Mouse (Mus musculus) CD8-positive naive resting alpha-beta T cell, adult 2 months (primary cell): ENCODE measurements around the gene Hsf4.

Experiments used
- DNase-seq, 2 experiments: peaks; one replicate each; pipeline ENCODE4 v3.0.0; 2022; ENCODE audit warnings: low read depth in 2 of 2, low spot score in 2 of 2

Hsf4 gene

DNA sequence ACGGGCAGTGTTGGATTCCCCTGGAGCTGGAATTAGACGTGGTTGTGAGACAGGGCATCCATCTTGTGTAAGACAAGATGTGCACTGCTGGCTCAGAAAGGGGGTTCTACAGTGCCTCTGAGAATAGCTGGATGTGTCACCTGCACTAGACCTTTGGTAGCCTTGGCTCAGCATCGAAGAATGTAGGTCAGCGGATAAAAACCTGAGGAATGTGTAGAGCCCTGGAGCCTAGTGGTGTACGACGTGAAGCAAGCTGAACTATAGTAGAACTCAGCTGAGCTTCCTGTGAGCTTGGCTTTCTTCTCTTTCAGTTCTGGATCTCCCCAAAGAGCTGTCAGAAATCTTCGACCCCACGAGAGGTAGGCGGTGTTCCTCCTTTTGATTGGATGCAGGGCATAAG, 34.3 kb downstream of the Hsf4 start:
- DNase-seq: no peak

DNA sequence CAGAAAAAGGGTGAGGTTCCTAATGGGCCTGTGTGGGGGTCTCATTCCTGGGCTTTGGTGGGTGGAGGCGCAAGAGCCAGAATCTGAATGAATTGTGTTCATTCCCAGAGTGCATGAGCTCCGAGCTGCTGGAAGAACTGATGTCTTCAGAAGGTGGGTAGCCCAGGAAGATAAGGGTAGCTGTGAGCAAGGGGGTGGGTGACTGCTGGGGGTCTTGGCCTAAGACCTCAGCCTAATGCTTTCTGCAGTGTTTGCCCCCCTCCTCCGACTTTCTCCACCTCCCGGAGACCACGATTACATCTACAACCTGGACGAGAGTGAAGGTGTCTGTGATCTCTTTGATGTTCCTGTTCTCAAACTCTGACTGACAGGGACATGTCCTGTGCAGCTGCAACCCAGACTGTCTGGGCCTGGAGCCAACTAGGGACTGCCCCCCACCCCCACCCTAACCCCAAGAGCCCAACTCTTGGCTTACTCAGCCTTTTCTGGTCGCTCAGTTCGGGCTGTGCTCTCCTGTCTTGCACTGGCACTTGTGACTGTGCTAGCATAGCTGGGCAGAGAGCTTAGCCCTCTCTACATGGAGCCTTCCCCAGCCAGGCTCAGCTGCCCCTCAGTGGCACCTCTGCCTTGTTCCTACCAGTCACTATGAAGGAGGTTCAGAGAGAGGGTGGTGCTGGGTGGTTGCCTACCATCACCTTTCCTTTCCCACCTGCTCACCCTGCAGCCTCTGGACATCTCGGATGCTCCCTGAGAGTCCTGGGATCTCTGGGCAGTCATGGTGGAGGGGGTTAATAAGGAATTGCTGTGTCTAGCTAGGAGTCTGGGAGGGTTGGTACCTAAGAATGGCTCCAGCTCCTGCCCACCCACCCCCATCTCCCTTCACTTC, 35.0 kb downstream of the Hsf4 start:
- DNase-seq: no peak

DNA sequence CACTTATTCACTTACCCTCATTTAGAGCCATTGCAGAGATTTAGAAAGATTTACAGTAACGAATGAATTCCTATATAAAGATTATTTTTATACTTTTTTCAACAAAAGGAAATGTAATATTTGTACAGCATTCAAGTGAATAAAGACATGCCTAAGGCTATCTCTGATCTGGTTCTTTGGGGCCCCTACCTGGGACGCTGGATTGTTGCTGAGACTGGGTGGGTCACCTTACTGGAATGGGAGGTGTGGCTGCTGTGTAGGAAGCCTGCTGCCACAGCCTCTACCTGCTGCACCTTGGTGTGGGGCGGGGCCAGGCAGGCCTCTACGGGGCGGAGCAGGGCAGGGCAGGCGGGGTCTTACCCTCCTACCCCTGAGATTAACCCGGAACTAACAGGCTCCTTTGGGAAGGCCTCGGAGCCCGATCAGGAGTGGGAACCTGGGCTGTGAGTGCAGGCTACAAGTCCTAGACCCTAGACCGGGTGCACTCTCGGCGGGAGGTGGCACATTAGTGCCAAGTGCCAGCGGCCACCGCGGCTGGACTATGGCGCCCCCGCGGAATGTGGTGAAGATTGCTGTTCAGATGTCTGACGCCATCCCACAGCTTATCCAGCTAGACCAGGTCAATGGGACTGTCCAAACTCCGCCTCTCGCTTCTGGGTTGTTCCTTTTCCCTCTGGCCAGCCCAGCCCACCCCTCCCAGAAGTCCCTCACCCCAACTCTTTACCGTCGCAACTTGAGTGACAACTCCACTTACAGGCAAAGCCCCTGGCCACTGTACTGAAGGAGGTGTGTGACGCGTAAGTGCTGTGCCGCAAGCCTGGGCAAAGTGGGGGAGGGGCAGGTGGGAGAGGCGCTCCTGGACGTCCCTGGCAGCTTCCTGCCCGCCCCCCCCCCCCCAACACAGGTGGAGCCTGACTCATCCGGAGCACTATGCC, 35.9 kb downstream of the Hsf4 start, which contains the start of gene Elmo3:
Gene Elmo3 (plus strand): TSS at position 391 of the 935 bp plus-strand sequence.
- no peak for DNase-seq

DNA sequence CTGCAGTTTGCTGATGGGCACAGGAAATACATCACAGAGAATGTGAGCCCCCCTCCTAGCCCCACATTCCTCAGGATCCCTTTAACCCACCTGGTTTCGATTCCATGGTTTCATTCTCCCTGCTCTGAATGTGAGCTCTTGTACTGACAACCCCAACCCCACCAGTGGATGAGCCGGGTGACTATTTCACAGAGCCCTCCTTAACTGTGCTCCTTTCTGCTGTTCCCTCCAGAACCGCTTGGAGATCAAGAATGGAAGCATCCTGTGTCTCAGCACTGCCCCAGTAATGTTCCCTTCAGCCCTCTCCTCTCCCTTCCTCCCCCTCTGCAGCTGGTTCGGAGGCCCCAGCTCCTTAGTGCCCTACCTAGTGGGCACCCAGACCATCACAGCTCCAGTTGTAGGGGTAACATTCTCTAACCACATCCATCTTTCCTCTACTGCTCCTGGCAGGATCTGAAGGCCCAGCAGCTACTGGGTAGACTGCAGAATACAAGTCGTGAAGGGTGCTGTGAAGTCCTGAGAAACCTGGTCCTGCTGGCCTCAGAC, 36.6 kb downstream of the Hsf4 start:
- no peak for DNase-seq

DNA sequence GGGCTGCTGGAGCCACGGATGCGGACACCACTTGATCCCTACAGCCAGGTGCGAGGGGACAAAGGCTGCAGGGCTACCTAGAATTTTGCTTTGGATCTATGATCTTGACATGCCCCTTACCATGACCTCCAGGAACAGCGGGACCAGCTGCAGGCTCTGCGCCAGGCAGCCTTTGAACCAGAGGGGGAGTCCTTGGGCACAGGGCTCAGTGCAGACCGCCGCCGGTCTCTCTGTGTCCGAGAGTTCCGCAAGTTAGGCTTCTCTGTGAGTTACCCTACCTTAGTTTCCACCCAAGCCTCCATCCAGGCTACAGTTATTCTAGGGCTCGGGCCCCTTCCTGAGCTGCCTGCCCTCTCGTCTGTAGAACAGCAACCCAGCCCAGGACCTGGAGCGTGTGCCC, 38.1 kb downstream of the Hsf4 start:
- no peak for DNase-seq

DNA sequence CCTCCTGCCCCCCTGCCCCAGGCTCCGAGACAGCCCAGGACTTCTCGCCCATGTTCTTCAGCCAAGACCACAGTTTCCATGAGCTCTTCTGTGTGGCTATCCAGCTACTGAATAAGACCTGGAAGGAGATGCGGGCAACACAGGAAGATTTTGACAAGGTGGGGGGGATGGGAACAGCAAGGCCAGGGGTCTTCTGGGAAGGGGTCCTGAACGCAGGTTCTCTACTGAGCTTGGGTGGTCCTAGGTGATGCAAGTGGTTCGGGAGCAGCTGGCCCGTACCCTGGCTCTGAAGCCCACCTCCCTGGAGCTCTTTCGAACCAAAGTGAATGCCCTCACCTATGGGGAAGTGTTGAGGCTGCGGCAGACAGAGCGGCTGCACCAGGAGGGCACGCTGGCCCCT, 38.8 kb downstream of the Hsf4 start:
- no peak for DNase-seq

DNA sequence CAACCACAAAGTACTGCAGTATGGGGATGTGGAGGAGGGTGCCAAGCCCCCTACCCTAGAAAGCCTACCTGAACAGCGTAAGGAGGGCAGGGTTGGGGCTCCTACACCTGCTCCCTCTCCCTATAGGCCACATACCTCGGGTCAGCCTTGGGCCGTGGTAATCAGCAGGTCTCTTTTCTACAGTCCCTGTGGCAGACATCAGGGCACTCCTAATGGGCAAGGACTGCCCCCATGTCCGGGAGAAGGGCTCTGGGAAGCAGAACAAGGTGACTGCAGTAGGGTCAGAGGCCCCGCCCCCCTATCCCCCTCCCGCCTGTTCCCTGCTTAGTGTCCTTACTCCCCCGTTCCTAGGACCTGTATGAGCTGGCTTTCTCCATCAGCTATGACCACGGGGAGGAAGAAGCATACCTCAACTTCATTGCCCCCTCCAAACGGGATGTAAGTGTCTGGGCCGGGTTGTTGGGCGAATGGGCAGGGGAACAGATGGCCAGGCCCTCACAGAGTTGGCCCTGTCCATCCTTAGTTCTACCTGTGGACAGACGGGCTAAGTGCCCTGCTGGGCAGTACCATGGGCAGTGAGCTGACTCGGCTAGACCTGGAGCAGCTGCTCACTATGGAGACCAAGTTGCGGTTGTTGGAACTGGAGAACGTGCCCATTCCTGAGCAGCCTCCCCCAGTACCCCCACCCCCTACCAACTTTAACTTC, 39.7 kb downstream of the Hsf4 start:
- no peak for DNase-seq

DNA sequence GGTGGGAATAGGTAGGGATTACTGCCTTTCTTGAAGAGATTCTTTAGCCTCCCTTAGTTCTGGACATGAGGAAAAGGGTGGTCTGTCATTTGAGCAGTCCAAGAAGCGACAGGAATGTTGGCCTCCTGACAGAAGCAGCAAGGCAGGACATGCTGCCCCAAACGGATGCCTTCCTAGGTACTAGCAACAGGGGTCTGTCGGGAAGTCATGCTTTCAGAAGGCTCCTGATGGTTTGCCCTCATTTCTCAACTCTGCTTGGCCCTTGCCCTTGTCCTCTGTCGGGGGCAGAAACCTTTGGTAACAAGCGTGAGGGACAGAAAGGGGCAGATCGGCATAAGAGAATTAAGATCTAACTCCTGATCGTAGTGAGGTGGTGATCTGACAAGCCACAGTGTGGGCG, 40.5 kb downstream of the Hsf4 start:
- DNase-seq: no peak

DNA sequence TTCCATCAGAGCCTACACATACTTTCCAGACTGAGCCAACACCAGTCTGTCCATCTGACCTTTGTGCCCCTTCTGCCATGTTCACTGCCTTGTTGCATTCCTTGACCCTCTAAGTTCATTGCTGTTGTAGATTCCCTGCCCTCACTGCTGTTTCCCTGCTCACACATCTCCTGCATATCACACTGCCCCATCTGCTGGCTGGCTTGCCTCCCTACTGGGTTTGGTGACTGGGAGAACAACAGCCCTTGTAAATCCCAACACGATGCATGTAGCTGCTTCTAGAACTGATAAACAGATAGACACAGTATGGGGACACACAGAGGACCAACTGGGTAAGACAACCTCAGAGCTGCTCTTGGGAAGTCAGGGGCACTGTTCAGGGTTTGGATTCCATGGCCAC, 42.1 kb downstream of the Hsf4 start:
- DNase-seq: no peak

DNA sequence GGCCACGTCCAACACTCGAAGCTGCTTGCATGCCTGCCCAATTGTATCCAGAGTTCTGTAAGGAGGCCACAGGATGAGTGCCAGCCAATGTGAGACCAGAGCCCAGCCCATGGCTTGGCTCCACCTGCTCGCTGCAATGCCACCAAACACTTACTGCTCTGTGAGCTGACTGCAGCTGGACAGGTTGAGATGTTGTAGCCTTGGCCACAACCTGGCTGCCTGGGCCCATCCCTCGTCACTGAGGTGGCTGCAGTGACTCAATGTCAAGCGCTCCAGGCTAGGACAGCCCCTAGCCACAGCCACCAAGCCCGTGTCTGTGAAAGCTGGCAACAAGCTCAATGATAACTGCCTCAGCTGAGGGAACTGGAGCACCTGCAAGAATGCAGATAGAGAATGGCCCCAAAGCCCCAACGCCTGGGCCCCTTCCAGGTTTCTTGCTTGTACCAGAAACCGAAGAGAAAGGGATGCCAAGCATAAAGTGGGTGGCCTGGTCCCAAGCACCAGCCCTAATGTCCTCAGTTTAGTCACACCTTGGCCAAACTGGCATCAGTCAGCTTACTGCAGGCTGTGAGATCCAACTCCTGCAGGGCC, 43.4 kb downstream of the Hsf4 start:
- no peak for DNase-seq

DNA sequence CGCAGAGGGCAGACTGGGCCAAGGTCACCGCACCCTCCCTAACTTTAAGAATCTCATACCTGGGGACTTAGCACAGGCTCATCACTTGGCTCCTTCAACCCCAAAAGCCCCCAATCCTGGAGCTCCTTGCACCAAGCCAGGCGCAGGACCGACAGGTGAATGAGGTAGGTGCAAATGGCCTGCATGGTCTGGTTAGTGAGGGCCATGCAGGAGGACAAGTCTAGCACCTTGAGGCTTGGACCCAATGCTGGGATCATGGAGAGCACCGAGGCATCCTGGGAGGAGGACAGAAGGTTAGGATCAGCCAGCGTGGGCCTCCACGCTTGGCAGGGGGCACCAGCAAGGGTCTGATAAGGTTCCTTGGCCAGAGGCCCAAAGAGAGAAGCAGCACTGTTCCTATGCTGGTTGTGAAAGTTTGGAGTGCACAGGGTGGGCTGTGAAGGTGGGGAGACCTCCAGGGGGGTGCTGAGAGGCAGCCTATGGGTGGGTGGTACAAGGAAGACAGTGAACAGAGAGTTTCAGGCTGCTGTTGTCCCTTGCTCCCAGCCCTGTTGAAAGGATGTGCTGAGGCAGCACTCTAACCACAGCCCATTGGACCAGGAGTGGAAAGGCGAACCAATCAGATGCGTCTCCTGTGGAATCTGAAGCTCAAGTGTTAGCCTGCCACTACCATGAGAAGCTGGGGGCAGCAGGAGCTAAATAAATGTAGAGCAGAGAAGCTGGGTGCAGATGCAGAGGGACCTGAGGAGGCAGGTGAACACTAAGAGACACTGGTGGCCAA, 44.2 kb downstream of the Hsf4 start:
- DNase-seq: no peak

DNA sequence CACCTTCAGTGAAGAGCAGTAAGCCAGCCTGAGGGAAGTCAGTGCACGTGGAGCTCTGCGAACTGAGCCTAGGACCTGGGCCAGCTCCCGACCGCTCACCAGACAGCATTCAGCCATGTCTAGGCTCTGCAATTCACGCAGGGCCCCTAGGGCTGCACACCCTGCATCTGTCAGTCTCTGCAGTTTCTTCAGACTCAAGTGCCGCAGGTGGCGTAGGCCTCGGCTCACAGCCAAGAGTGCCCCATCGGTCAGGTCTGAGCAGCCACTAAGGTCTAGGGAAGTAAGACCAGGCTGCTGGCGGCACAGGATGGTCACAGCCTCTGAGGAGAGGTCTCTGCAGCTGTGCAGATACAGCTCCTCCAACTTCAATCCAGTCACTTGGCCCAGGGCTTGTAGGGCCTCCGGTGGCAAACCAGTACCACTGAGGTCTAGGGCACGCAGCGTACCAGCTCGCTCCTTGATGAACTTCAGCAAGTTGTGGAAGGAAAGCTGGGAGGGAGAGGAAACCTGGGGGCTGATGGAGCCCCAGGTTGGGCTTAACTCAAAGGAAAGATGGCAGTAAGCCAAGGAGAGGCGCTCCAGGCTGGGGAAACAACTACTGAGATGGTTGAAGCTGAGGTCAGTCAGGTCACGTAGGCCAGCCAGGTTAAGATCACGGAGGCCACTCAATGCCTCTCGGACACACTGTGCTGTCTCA, 45.6 kb downstream of the Hsf4 start:
- DNase-seq: no peak

DNA sequence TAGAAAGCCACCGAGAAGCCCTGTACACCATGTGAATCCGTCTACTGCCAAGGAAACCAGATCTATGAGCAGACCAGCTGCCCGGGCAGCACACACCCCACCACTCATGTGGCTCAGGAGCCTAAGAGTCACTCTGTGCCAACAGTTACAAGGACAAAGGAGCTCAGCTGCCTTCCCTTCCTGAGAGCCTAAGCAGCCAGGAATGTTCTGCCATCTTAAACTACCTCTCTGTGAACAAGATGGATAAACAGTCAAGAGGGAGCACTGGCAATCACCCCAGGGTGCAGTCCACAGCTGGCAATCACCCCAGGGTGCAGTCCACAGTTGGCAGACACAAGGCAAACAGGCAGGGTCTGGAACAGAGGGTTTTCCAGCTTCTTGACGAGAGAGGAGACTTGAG, 48.3 kb downstream of the Hsf4 start:
- DNase-seq: no peak

DNA sequence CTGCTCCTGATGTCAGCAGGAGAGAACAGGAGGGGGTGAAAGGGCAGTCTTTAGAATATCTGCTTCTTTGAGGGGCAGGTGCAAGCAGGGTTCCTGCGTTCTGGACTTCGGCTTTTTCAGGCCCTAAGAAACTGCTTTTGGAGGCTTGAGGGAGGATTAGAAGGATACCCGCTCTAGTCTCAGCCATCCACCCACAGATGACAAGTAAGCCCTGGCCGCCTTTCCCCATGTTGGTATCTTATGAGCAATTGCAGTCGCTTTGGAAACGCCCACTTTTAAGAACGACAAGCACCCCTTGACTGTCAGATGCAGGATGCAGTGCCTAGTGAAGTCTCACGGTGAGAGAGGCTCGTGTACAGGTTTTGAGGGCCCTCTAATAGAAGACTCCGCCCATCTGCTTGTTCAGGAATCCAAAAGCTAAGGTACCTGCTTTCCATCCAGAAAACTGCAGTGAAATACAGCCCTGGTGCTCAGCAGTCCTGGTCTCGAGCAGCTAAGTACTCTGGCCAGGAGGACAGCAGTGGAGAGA, 49.1 kb downstream of the Hsf4 start:
- no peak for DNase-seq

DNA sequence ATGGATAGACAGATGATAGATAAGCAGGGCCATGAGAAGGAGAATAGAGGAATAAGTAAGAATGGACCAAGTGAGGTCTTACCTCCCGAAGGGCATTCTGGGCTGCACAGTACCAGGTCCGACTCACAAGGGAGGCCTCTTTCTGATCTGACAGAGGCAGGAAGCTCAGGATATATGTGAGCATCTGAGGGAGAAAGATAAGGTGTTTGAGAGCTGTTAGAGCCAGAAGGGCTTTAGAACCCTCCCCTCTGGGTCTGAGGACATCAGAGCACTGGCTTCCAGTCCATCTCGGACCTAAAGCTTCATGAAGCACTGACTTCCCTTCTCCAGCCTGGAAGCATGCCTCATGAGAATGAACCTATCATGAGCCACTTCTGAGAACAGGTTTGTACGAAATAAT, 53.6 kb downstream of the Hsf4 start:
- DNase-seq: no peak
